Mouse (Mus musculus) neural tube, embryonic 14.5 days (tissue): Measurements from ENCODE around the gene Btbd19. TPM values are rescaled to one million over a fixed set of nuclear protein-coding genes. Genes with fewer than 3 reads are reported as not detected.

ENCODE experiments used
- ATAC-seq: fragments of 200-750 bp; cut with Nextera tagmentation; 2 replicates; pipeline ENCODE4 v1.8.0; 2017; ENCODE audit warnings: low read depth, mild to moderate bottlenecking, moderate TSS enrichment, moderate library complexity
- H3K27ac ChIP-seq: fragments of 300-500 bp; sonication (generic); 2 replicates; pipeline ENCODE4 v1.5.1; 2014; ENCODE audit warnings: low read depth, mild to moderate bottlenecking, control low read depth, low read length, moderate library complexity, mixed read lengths
- H3K27me3 ChIP-seq: fragments of 300-500 bp; sonication (generic); 2 replicates; pipeline ENCODE4 v1.6.1; 2014; ENCODE audit warnings: low read length; ENCODE audit not compliant: control insufficient read depth, insufficient read depth
- H3K36me3 ChIP-seq: fragments of 300-500 bp; sonication (generic); 2 replicates; pipeline ENCODE4 v1.6.1; 2014; ENCODE audit warnings: low read length, mixed read lengths; ENCODE audit not compliant: control insufficient read depth, insufficient read depth
- H3K4me1 ChIP-seq: fragments of 300-500 bp; sonication (generic); 2 replicates; pipeline ENCODE4 v1.6.1; 2014; ENCODE audit warnings: low read length; ENCODE audit not compliant: control insufficient read depth, insufficient read depth
- H3K4me2 ChIP-seq: fragments of 300-500 bp; sonication (generic); 2 replicates; pipeline ENCODE4 v1.6.1; 2014; ENCODE audit warnings: mild to moderate bottlenecking, low read depth, low read length, control low read depth
- H3K4me3 ChIP-seq: fragments of 300-500 bp; sonication (generic); 2 replicates; pipeline ENCODE4 v1.5.1; 2014; ENCODE audit warnings: low read depth, low read length, control low read depth, mixed read lengths
- H3K9ac ChIP-seq: fragments of 300-500 bp; sonication (generic); replicated peaks from 2 replicates; pipeline ENCODE4 v1.6.1; 2014; ENCODE audit warnings: low read depth, mild to moderate bottlenecking, control low read depth, low read length, mixed read lengths
- H3K9me3 ChIP-seq: fragments of 300-500 bp; sonication (generic); 2 replicates; pipeline ENCODE4 v1.6.1; 2016; ENCODE audit warnings: low read length; ENCODE audit not compliant: control insufficient read depth
- WGBS: fragments of 180-500 bp; shearing (Covaris S2); extraction: QIAGEN DNeasy Blood & Tissue Kit; methylation state at CpG from one replicate; pipeline ENCODE4 v1.1.7; 2014; 5-methylcytosine and 5-hydroxymethylcytosine counted together
- polyA plus RNA-seq: library from polyadenylated mRNA; unstranded; fragments of >200 nt; fragmentation: Nextera tagmentation; extraction: Ambion mirVana; gene quantifications from 2 replicates; pipeline ENCODE4 v1.2.1, GENCODE M21; 2014

Btbd19 gene
- polyA plus RNA-seq, 1 experiment from 2014 or later: 3.9 TPM

- WGBS: 73% methylated on average over 16 of the region's 17 CpGs
Observed at GRCm38 (mm10) chr4:117138295-117139216, 13.0 kb upstream of the Btbd19 start.

GRCm38 (mm10) chr4:117136034-117136433 is 10.5 kb upstream of the Btbd19 start:
- no peak for ATAC-seq
- no peaks in the 10 kb centered on the region for H3K27me3 ChIP-seq
- no peak overlapping the region for H3K27ac ChIP-seq
- H3K4me1 ChIP-seq: peaks cover 14% of the 10 kb centered on the region
- no peak overlapping the region for H3K9ac ChIP-seq
- H3K9me3 ChIP-seq: no peaks in the 10 kb centered on the region
- 39% methylated on average over 8 of the region's 8 CpGs for WGBS
- H3K4me2 ChIP-seq: no peak overlapping the region
- no peaks in the 10 kb centered on the region for H3K36me3 ChIP-seq
- H3K4me3 ChIP-seq: no peak overlapping the region

More at GRCm38 (mm10) chr4:117138295-117139216, 13.0 kb upstream of the Btbd19 start:
- no peak overlapping the region for H3K27ac ChIP-seq
- no peak for ATAC-seq
- H3K4me2 ChIP-seq: no peak overlapping the region
- H3K4me3 ChIP-seq: no peak overlapping the region
- H3K9ac ChIP-seq: no peak overlapping the region
- no peaks in the 10 kb centered on the region for H3K4me1 ChIP-seq
- H3K9me3 ChIP-seq: no peaks in the 10 kb centered on the region
- H3K27me3 ChIP-seq: no peaks in the 10 kb centered on the region
- no peaks in the 10 kb centered on the region for H3K36me3 ChIP-seq

- Histone ChIP-seq H3K36me3 (no peaks in the 10 kb centered on the region), H3K4me1 (peaks cover 14% of the 10 kb centered on the region), H3K9me3 (no peaks in the 10 kb centered on the region), H3K27ac (no peak overlapping the region), H3K9ac (no peak overlapping the region), H3K27me3 (no peaks in the 10 kb centered on the region), H3K4me2 (peak overlapping the region; percentile 68; the same call in 1 of the 2 replicates), H3K4me3 (no peak overlapping the region)
- 35% methylated on average over 2 of the region's 2 CpGs for WGBS
- no peak for ATAC-seq
Observed at GRCm38 (mm10) chr4:117134601-117134995, 9.1 kb upstream of the Btbd19 start.

- WGBS: 1% methylated on average over 42 of the region's 48 CpGs
Observed at GRCm38 (mm10) chr4:117133817-117134600, 8.5 kb upstream of the Btbd19 start, which contains the start of gene Plk3. Gene Plk3 (minus strand): TSS chr4:117133963.

GRCm38 (mm10) chr4:117133366-117133796 is 7.9 kb upstream of the Btbd19 start:
- H3K27me3 ChIP-seq: no peaks in the 10 kb centered on the region
- H3K4me1 ChIP-seq: peaks cover 14% of the 10 kb centered on the region
- ATAC-seq: peak; percentile 54
- no peaks in the 10 kb centered on the region for H3K9me3 ChIP-seq
- peak overlapping the region; percentile 83 for H3K9ac ChIP-seq
- H3K36me3 ChIP-seq: peaks cover 6% of the 10 kb centered on the region
- peak overlapping the region; percentile 81 for H3K4me3 ChIP-seq
- H3K27ac ChIP-seq: peak overlapping the region; percentile 80
- WGBS: under 1% methylated on average over 42 of the region's 42 CpGs
- H3K4me2 ChIP-seq: peak overlapping the region; percentile 68

More at GRCm38 (mm10) chr4:117133817-117134600, 8.5 kb upstream of the Btbd19 start, which contains the start of gene Plk3:
- Histone ChIP-seq H3K36me3 (0 out of 2 replicates have a peak, but pooled peaks cover 2% of the 10 kb centered on the region), H3K27me3 (no peaks in the 10 kb centered on the region), H3K4me3 (peak within 1 kb of the TSS; percentile 81), H3K4me1 (peaks cover 14% of the 10 kb centered on the region), H3K4me2 (peak within 1 kb of the TSS; percentile 68), H3K9ac (peak within 1 kb of the TSS; percentile 83), H3K27ac (peak within 1 kb of the TSS; percentile 80), H3K9me3 (no peaks in the 10 kb centered on the region)
- peak; percentile 93 for ATAC-seq

GRCm38 (mm10) chr4:117132794-117133143 is 7.2 kb upstream of the Btbd19 start:
- H3K36me3 ChIP-seq: peaks cover 10% of the 10 kb centered on the region
- no peaks in the 10 kb centered on the region for H3K27me3 ChIP-seq
- peak overlapping the region; percentile 83 for H3K9ac ChIP-seq
- H3K4me3 ChIP-seq: peak overlapping the region; percentile 81
- 7% methylated on average over 11 of the region's 11 CpGs for WGBS
- H3K9me3 ChIP-seq: no peaks in the 10 kb centered on the region
- H3K4me2 ChIP-seq: peak overlapping the region; percentile 68
- H3K27ac ChIP-seq: 0 out of 2 replicates have a peak overlapping the region, but pooled peaks have one; percentile 23
- H3K4me1 ChIP-seq: peaks cover 14% of the 10 kb centered on the region
- ATAC-seq: no peak

GRCm38 (mm10) chr4:117131890-117132793 is 6.6 kb upstream of the Btbd19 start:
- Histone ChIP-seq H3K4me3 (peak overlapping the region; percentile 81), H3K36me3 (peaks cover 10% of the 10 kb centered on the region), H3K9me3 (no peaks in the 10 kb centered on the region), H3K9ac (peak overlapping the region; percentile 83), H3K4me2 (peak overlapping the region; percentile 68), H3K27me3 (no peaks in the 10 kb centered on the region), H3K27ac (0 out of 2 replicates have a peak overlapping the region, but pooled peaks have one; percentile 2), H3K4me1 (peaks cover 14% of the 10 kb centered on the region)
- ATAC-seq: no peak
- WGBS: 8% methylated on average over 7 of the region's 7 CpGs

- H3K4me1 ChIP-seq: peaks cover 14% of the 10 kb centered on the region
- no peak overlapping the region for H3K27ac ChIP-seq
- ATAC-seq: no peak
- no peaks in the 10 kb centered on the region for H3K9me3 ChIP-seq
- H3K4me2 ChIP-seq: peak overlapping the region; percentile 68; the same call in 1 of the 2 replicates
- 49% methylated on average over 6 of the region's 6 CpGs for WGBS
- H3K4me3 ChIP-seq: no peak overlapping the region
- H3K27me3 ChIP-seq: no peaks in the 10 kb centered on the region
- H3K9ac ChIP-seq: no peak overlapping the region
- H3K36me3 ChIP-seq: peaks cover 10% of the 10 kb centered on the region
Observed at GRCm38 (mm10) chr4:117131198-117131597, 5.7 kb upstream of the Btbd19 start.
